Mouse (Mus musculus): ENCODE results near the gene Tctex1d4.

The Tctex1d4 gene

GRCm38 (mm10) chr4:117126675-117127290, at the start of gene Tctex1d4:
Gene Tctex1d4 (plus strand): TSS chr4:117126794.
- DNase-seq (ENCODE audit: low spot score in 2 of 2): no peak

- no peak for DNase-seq (ENCODE audit: low spot score in 2 of 2)
These were observed 38.5 kb upstream of the Tctex1d4 start for GRCm38 (mm10) chr4:117087948-117088640.

GRCm38 (mm10) chr4:117090586-117090985, 36.0 kb upstream of the Tctex1d4 start:
- no peak for DNase-seq (ENCODE audit: low spot score in 2 of 2)

- no peak for DNase-seq (ENCODE audit: low spot score in 2 of 2)
These were observed 31.8 kb upstream of the Tctex1d4 start for GRCm38 (mm10) chr4:117094626-117095361.

GRCm38 (mm10) chr4:117095551-117096452, 30.8 kb upstream of the Tctex1d4 start, which contains the start of gene Ptch2:
Gene Ptch2 (plus strand): TSS chr4:117096075.
- DNase-seq (ENCODE audit: low spot score in 2 of 2): no peak

- no peak for DNase-seq (ENCODE audit: low spot score in 2 of 2)
These were observed 29.9 kb upstream of the Tctex1d4 start for GRCm38 (mm10) chr4:117096666-117097065.

GRCm38 (mm10) chr4:117097969-117098763, 28.4 kb upstream of the Tctex1d4 start:
- DNase-seq (ENCODE audit: low spot score in 2 of 2): no peak

GRCm38 (mm10) chr4:117098764-117099036, 27.9 kb upstream of the Tctex1d4 start:
- no peak for DNase-seq (ENCODE audit: low spot score in 2 of 2)

GRCm38 (mm10) chr4:117100036-117100435, 26.6 kb upstream of the Tctex1d4 start:
- DNase-seq (ENCODE audit: low spot score in 2 of 2): no peak

GRCm38 (mm10) chr4:117101218-117101617, 25.4 kb upstream of the Tctex1d4 start:
- DNase-seq (ENCODE audit: low spot score in 2 of 2): no peak

GRCm38 (mm10) chr4:117104672-117105071, 21.9 kb upstream of the Tctex1d4 start:
- DNase-seq (ENCODE audit: low spot score in 2 of 2): no peak

- DNase-seq (ENCODE audit: low spot score in 2 of 2): no peak
These were observed 21.5 kb upstream of the Tctex1d4 start for GRCm38 (mm10) chr4:117105127-117105526.

GRCm38 (mm10) chr4:117107813-117108523, 18.6 kb upstream of the Tctex1d4 start:
- no peak for DNase-seq (ENCODE audit: low spot score in 2 of 2)

- DNase-seq (ENCODE audit: low spot score in 2 of 2): no peak
These were observed 18.1 kb upstream of the Tctex1d4 start for GRCm38 (mm10) chr4:117108524-117108849.

- no peak for DNase-seq (ENCODE audit: low spot score in 2 of 2)
These were observed 17.3 kb upstream of the Tctex1d4 start for GRCm38 (mm10) chr4:117109330-117109729.

- no peak for DNase-seq (ENCODE audit: low spot score in 2 of 2)
These were observed 16.3 kb upstream of the Tctex1d4 start for GRCm38 (mm10) chr4:117110249-117110648.

GRCm38 (mm10) chr4:117110985-117111384, 15.6 kb upstream of the Tctex1d4 start:
- no peak for DNase-seq (ENCODE audit: low spot score in 2 of 2)

- no peak for DNase-seq (ENCODE audit: low spot score in 2 of 2)
These were observed 13.4 kb upstream of the Tctex1d4 start for GRCm38 (mm10) chr4:117113237-117113636.

GRCm38 (mm10) chr4:117115592-117115991, 11.0 kb upstream of the Tctex1d4 start:
- DNase-seq (ENCODE audit: low spot score in 2 of 2): no peak

GRCm38 (mm10) chr4:117117931-117118330, 8.7 kb upstream of the Tctex1d4 start:
- DNase-seq (ENCODE audit: low spot score in 2 of 2): no peak

GRCm38 (mm10) chr4:117119636-117120035, 7.0 kb upstream of the Tctex1d4 start:
- DNase-seq (ENCODE audit: low spot score in 2 of 2): no peak

Measured in spleen, postnatal 14 days (tissue).